Mouse (Mus musculus) embryonic facial prominence, embryonic 14.5 days (tissue): ENCODE data around the gene Artn. TPM values are rescaled to one million over a fixed set of nuclear protein-coding genes. Genes with fewer than 3 reads are reported as not detected.

Experiments used
- ATAC-seq: fragments of 200-750 bp; cut with Nextera tagmentation; 2 replicates; pipeline ENCODE4 v1.8.0; 2017; ENCODE audit warnings: low read depth, moderate number of reproducible peaks, moderate TSS enrichment
- DNase-seq: peaks from one replicate; pipeline ENCODE4 v3.0.0-alpha.2; 2015; ENCODE audit warnings: low spot score
- H3K27ac ChIP-seq: fragments of 300-500 bp; sonication (generic); replicated peaks from 2 replicates; pipeline ENCODE4 v1.5.1; 2014; ENCODE audit warnings: low read depth, mild to moderate bottlenecking, low read length, moderate library complexity
- H3K27me3 ChIP-seq: fragments of 300-500 bp; sonication (generic); replicated peaks from 2 replicates; pipeline ENCODE4 v1.6.1; 2014; ENCODE audit warnings: low read length; ENCODE audit not compliant: control insufficient read depth, insufficient read depth
- H3K36me3 ChIP-seq: fragments of 300-500 bp; sonication (generic); 2 replicates; pipeline ENCODE4 v1.6.1; 2014; ENCODE audit warnings: low read length, mixed read lengths; ENCODE audit not compliant: control insufficient read depth, insufficient read depth
- H3K4me1 ChIP-seq: fragments of 300-500 bp; sonication (generic); 2 replicates; pipeline ENCODE4 v1.6.1; 2014; ENCODE audit warnings: antibody characterized with exemption, low read length; ENCODE audit not compliant: control insufficient read depth, insufficient read depth
- H3K4me2 ChIP-seq: fragments of 300-500 bp; sonication (generic); 2 replicates; pipeline ENCODE4 v1.6.1; 2014; ENCODE audit warnings: low read depth, mild to moderate bottlenecking, low read length, moderate library complexity, mixed read lengths
- H3K4me3 ChIP-seq: fragments of 300-500 bp; sonication (generic); 2 replicates; pipeline ENCODE4 v1.5.1; 2014; ENCODE audit warnings: low read depth, mild to moderate bottlenecking, low read length
- H3K9ac ChIP-seq: fragments of 300-500 bp; sonication (generic); 2 replicates; pipeline ENCODE4 v1.6.1; 2014; ENCODE audit warnings: low read depth, mild to moderate bottlenecking, low read length, moderate library complexity, mixed read lengths
- H3K9me3 ChIP-seq: fragments of 300-500 bp; sonication (generic); 2 replicates; pipeline ENCODE4 v1.6.1; 2016; ENCODE audit warnings: low read length; ENCODE audit not compliant: control insufficient read depth
- WGBS: fragments of 180-500 bp; shearing (Covaris S2); extraction: QIAGEN DNeasy Blood & Tissue Kit; methylation state at CpG from one replicate; pipeline ENCODE4 v1.1.7; 2014; 5-methylcytosine and 5-hydroxymethylcytosine counted together
- polyA plus RNA-seq: library from polyadenylated mRNA; unstranded; fragments of >200 nt; fragmentation: Nextera tagmentation; extraction: Ambion mirVana; gene quantifications from 2 replicates; pipeline ENCODE4 v1.2.1, GENCODE M21; 2014

The Artn gene
- polyA plus RNA-seq, 1 experiment from 2014 or later, result 2.8 TPM

DNA sequence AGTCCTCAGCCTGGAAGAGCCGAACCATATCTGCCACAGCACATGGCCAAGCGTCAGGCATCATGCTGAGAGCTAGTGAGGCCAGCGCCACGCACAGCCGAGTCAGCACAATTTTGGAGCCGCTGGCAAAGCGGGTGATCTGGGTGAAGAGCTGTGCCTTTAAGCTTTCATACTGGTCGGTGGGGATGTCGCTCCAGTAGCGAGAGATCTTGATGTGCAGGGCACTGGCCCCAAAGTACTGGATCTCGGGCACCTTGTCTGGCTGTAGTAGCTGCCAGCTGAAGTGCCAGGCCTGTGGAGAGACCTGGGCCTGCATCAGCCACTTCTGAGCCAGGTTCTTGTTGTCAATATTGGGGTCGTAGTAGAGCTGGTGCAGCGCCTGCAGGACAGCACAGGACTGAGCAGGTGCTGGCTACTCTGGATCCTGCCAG lies 17.4 kb downstream of the Artn start:
- Histone ChIP-seq H3K36me3 (peaks cover 36% of the 10 kb centered on the region), H3K27ac (no peak overlapping the region), H3K27me3 (no peaks in the 10 kb centered on the region), H3K9ac (no peak overlapping the region), H3K4me2 (0 out of 2 replicates have a peak overlapping the region, but pooled peaks have one; percentile 87), H3K4me1 (peaks cover 26% of the 10 kb centered on the region), H3K9me3 (no peaks in the 10 kb centered on the region), H3K4me3 (no peak overlapping the region)
- 93% methylated on average over 10 of the region's 13 CpGs for WGBS
- DNase-seq, result no peak
- ATAC-seq, result no peak

DNA sequence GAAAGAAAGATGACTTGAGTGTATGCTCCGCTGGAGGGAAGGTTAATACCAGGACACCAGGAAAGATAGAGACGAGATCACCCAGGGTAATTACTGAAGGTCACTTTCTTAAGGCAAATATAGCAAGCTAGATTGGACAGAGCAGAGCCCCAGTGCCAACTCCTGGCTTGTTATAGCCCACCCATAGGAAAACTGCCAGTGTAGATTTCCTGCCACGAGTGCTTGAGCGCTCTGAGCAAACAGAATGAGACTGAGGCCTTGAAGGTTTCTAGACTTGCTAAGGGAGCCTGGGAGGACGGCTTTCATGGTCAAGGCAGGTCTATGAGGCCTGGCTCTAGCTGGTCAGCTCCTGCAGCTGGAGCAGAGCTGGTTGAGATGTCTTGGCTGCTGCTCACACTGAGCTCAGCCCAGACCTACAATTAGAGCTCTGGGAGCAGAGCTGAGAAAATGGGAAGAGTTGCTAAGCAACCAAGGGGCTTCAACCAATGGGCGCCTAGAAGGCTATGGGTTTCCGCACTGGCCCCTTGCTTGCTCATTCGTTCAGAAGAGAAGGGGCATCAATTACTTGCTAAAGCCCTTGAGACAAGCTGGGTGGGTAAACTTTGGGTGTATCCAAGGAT lies 20.6 kb downstream of the Artn start:
- peaks cover 15% of the 10 kb centered on the region for H3K4me1 ChIP-seq
- peaks cover 54% of the 10 kb centered on the region for H3K36me3 ChIP-seq
- no peak overlapping the region for H3K4me3 ChIP-seq
- ATAC-seq (peak; percentile 50; the same call in 1 of the 2 replicates), DNase-seq (peak; percentile 36)
- H3K9ac ChIP-seq, result no peak overlapping the region
- no peak overlapping the region for H3K4me2 ChIP-seq
- 73% methylated on average over 8 of the region's 8 CpGs for WGBS
- H3K9me3 ChIP-seq, result no peaks in the 10 kb centered on the region
- H3K27ac ChIP-seq, result no peak overlapping the region
- H3K27me3 ChIP-seq, result no peaks in the 10 kb centered on the region

DNA sequence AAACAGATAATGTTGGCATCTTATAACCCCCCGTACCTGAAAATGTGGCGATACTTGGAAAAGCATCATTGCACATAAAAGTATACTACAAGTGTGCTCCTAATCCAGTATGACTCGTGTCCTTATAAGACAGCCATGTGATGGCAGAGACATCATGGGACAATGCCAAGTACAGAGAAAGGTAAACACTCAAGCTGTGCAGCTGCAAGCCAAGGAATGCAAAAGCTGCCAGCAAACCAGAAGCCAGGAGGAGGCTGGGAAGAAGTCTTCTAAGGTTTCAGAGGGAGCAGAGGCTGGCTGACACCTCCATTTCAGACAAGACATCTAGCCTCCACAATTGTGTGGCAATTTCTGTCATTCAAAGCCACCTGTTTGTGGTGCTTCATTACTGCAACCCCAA lies 23.4 kb downstream of the Artn start:
- ATAC-seq, result peak; percentile 31; the same call in 1 of the 2 replicates
- Histone ChIP-seq H3K27me3 (no peaks in the 10 kb centered on the region), H3K4me2 (no peak overlapping the region), H3K4me1 (no peaks in the 10 kb centered on the region; the same call in none of the 2 replicates), H3K9ac (no peak overlapping the region), H3K4me3 (no peak overlapping the region), H3K36me3 (peaks cover 68% of the 10 kb centered on the region), H3K9me3 (no peaks in the 10 kb centered on the region), H3K27ac (no peak overlapping the region)
- peak; percentile 33 for DNase-seq
- 85% methylated on average over 3 of the region's 3 CpGs for WGBS

DNA sequence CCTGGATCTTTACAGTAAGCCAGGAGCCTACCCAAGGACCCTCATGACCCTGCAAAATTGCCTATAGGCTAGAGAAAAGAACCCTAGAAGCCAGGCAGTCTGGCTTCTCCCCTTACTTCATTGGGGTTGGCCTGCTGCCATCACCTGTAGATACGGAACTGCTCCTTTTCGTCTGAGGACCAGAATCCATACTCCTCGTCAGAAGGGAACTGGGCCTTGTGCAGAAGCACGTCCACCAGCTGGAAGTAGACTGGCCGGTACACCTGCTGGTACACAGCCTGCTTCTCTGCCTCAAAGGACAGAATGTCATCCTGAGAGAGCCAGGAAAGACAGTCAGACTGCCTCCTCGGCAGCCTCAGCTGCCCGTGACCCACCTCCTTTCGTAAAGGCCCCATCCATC lies 24.8 kb downstream of the Artn start:
- H3K4me3 ChIP-seq, result no peak overlapping the region
- H3K9ac ChIP-seq, result no peak overlapping the region
- peaks cover 69% of the 10 kb centered on the region for H3K36me3 ChIP-seq
- H3K4me1 ChIP-seq, result no peaks in the 10 kb centered on the region; the same call in none of the 2 replicates
- no peak overlapping the region for H3K27ac ChIP-seq
- 90% methylated on average over 8 of the region's 8 CpGs for WGBS
- DNase-seq (no peak), ATAC-seq (no peak)
- H3K4me2 ChIP-seq, result no peak overlapping the region
- H3K27me3 ChIP-seq, result no peaks in the 10 kb centered on the region
- H3K9me3 ChIP-seq, result no peaks in the 10 kb centered on the region

DNA sequence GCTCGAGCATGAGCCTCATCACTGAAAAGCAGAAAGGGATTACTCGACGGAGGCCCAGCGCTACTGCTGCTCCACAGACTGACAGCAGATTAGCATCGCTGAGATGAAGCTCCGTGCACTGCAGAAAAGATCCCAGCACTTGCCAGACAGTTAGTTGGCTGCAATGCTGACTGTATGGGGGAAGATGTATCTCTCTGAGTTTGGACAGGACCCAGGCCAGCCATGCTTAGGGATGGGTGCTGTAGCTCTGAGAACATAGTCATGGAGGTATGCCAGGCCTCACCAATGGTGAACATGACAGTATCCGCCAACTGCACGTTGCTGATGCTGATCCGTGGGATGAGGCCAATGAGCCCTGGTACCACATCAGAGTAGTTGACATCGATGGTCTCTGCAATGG lies 25.5 kb downstream of the Artn start:
- Histone ChIP-seq H3K4me3 (no peak overlapping the region), H3K27me3 (no peaks in the 10 kb centered on the region), H3K27ac (no peak overlapping the region), H3K9ac (no peak overlapping the region), H3K9me3 (no peaks in the 10 kb centered on the region), H3K36me3 (peaks cover 73% of the 10 kb centered on the region), H3K4me1 (no peaks in the 10 kb centered on the region; the same call in 1 of the 2 replicates), H3K4me2 (no peak overlapping the region)
- DNase-seq (no peak), ATAC-seq (no peak)
- WGBS, result 89% methylated on average over 10 of the region's 10 CpGs

DNA sequence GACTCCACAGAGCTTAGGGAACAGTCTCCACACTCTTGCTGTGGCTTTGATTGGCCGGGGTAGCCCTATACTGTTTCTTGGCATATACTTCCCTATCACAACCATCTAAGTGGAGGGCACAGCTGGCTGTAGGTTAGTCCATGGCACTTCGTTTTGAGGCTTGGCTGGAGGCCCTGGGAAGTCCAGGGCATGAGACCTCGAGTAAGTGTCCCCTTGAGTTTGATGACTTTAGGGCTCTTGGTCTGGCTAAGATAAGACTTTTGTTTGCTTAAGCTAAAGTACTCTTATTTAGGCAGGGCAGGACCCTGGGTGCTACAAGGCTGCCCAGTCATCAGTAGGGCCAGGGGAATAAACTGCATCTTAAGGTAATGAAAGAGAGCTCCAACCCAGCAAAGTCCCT lies 31.5 kb downstream of the Artn start:
- peaks cover 86% of the 10 kb centered on the region for H3K36me3 ChIP-seq
- H3K4me3 ChIP-seq, result no peak overlapping the region
- H3K4me2 ChIP-seq, result no peak overlapping the region
- no peak overlapping the region for H3K27ac ChIP-seq
- H3K9me3 ChIP-seq, result no peaks in the 10 kb centered on the region
- H3K27me3 ChIP-seq, result no peaks in the 10 kb centered on the region
- no peak overlapping the region for H3K9ac ChIP-seq
- no peak for ATAC-seq
- WGBS, result 85% methylated on average over 3 of the region's 3 CpGs
- no peaks in the 10 kb centered on the region for H3K4me1 ChIP-seq
- DNase-seq, result no peak

DNA sequence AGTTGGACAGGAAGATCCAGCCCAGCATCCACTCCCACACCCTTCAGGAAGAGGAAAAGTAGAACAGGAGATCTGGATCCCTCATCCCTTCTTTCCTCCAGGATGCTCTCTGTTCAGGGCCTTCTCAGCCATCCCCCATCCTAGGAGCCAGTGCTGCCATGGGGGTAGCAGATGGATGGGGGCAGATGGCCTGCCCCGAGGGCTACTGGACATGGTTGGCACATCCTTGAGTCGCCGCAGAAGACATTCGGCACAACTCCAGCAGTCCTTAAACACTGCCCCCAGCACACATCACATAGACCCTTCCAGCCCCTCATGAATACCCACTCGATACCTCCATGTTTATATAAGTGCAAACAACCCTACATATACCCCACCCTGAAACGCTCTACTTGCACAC lies 33.5 kb downstream of the Artn start:
- WGBS, result 93% methylated on average over 6 of the region's 6 CpGs
- no peak overlapping the region for H3K4me3 ChIP-seq
- H3K4me1 ChIP-seq, result 0 out of 2 replicates have a peak, but pooled peaks cover 5% of the 10 kb centered on the region
- no peaks in the 10 kb centered on the region for H3K9me3 ChIP-seq
- H3K36me3 ChIP-seq, result peaks cover 65% of the 10 kb centered on the region
- ATAC-seq, result no peak
- no peak for DNase-seq
- no peak overlapping the region for H3K9ac ChIP-seq
- no peak overlapping the region for H3K4me2 ChIP-seq
- H3K27me3 ChIP-seq, result no peaks in the 10 kb centered on the region
- no peak overlapping the region for H3K27ac ChIP-seq

DNA sequence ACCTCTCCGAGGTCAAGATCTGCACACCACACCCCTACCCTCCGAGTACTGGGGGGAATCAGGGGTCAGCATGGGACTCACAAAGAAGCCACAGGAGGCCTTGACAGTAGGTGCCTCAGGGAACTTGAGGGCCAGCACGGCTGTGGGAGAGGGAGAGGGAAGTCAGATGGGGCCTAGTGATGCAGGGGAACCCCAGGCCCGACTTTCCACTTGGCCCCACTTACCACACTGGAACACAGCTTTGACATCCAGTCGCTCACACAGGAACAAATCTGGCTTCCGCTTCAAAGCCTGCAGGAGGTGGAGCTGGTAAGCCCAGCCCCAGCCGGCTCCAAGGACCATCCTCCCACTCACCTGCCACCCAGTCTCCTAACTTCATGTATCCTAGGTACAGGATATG lies 34.2 kb downstream of the Artn start:
- Histone ChIP-seq H3K4me3 (no peak overlapping the region), H3K4me2 (no peak overlapping the region), H3K4me1 (0 out of 2 replicates have a peak, but pooled peaks cover 7% of the 10 kb centered on the region), H3K9ac (no peak overlapping the region), H3K9me3 (no peaks in the 10 kb centered on the region), H3K36me3 (peaks cover 58% of the 10 kb centered on the region), H3K27me3 (no peaks in the 10 kb centered on the region), H3K27ac (no peak overlapping the region)
- DNase-seq (no peak), ATAC-seq (no peak)
- WGBS, result 69% methylated on average over 7 of the region's 7 CpGs

DNA sequence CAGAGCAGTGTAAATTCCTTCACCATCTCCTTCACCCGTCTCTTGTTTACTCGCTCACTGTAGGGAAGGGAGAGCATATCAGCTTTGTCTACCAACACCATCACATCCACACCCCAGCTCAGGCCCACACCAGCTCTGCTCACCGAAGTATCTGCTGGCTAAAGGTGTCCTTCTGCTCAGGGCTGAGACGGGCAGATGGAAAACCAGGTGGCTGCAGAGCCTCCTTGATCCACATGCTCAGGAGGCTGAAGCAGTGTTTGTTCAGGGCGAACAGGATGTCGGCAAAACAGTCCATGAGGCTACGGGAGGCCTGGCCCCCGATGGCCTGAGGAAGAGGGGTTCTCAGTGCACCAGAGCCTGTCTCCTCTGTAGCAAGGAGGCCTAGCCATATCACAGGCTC lies 35.0 kb downstream of the Artn start:
- H3K27me3 ChIP-seq, result no peaks in the 10 kb centered on the region
- H3K4me2 ChIP-seq, result no peak overlapping the region
- WGBS, result 79% methylated on average over 8 of the region's 8 CpGs
- H3K4me3 ChIP-seq, result no peak overlapping the region
- H3K36me3 ChIP-seq, result peaks cover 51% of the 10 kb centered on the region
- H3K27ac ChIP-seq, result no peak overlapping the region
- no peaks in the 10 kb centered on the region for H3K9me3 ChIP-seq
- DNase-seq (no peak), ATAC-seq (no peak)
- H3K9ac ChIP-seq, result no peak overlapping the region
- 0 out of 2 replicates have a peak, but pooled peaks cover 7% of the 10 kb centered on the region for H3K4me1 ChIP-seq
